Mouse (Mus musculus) heart, adult 2 months (tissue): ENCODE measurements around the gene Chad.

Experiments used
- CTCF ChIP-seq: fragments of 200-600 bp; IDR thresholded peaks from 2 replicates; pipeline ENCODE4 v1.8.1; 2022; ENCODE audit warnings: antibody characterized with exemption, mild to moderate bottlenecking, moderate library complexity
- EP300 ChIP-seq: fragments of 200-500 bp; IDR thresholded peaks from 2 replicates; pipeline ENCODE4 v1.6.1; 2011; ENCODE audit warnings: low read depth, low read length, control low read depth; ENCODE audit not compliant: insufficient read depth
- POLR2A ChIP-seq: fragments of 200-500 bp; IDR thresholded peaks from 2 replicates; pipeline ENCODE4 v1.6.1; 2011; ENCODE audit warnings: mild to moderate bottlenecking, low read depth, low read length, control low read depth; ENCODE audit not compliant: insufficient read depth

DNA sequence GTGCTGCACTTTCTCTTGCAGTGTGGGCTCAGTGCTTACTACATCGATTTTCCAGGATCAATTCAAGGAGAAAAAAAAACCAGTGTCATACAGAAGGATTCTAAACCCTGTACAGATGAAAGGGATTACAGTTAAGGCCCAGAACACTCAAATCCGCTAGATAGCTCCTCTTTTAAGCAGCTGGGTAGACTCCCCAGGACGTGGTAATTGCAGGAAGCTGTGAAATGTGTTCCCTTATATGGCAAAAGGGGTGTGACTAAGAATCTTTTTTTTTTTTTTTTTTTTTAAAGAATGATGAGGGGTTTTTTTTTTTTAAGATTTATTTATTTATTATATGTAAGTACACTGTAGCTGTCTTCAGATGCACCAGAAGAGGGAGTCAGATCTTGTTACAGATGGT is 36.0 kb upstream of the Chad start:
- TF ChIP-seq CTCF (no peak), POLR2A (no peak), EP300 (no peak)
